Mouse (Mus musculus) heart, embryonic 11.5 days (tissue): Measurements from ENCODE around the gene Lgr6. TPM values are rescaled to one million over a fixed set of nuclear protein-coding genes. Genes with fewer than 3 reads are reported as not detected.
A peak's percentile ranks its signal among the peaks of the same experiment; 100 is the strongest.

Experiments used
- ATAC-seq: fragments of 200-750 bp; cut with Nextera tagmentation; replicated peaks from 2 replicates; pipeline ENCODE4 v1.8.0; 2017; ENCODE audit warnings: moderate library complexity; ENCODE audit not compliant: insufficient number of reproducible peaks, low FRiP score, low TSS enrichment
- H3K27ac ChIP-seq: fragments of 300-500 bp; sonication (generic); 2 replicates; pipeline ENCODE4 v1.5.1; 2014; ENCODE audit warnings: mild to moderate bottlenecking, low read depth, low read length
- H3K27me3 ChIP-seq: fragments of 300-500 bp; sonication (generic); 2 replicates; pipeline ENCODE4 v1.6.1; 2014; ENCODE audit warnings: mild to moderate bottlenecking, low read length, mixed read lengths; ENCODE audit not compliant: control insufficient read depth, insufficient read depth
- H3K36me3 ChIP-seq: fragments of 300-500 bp; sonication (generic); 2 replicates; pipeline ENCODE4 v1.6.1; 2014; ENCODE audit warnings: mild to moderate bottlenecking, low read length, moderate library complexity, mixed read lengths; ENCODE audit not compliant: control insufficient read depth, insufficient read depth
- H3K4me1 ChIP-seq: fragments of 300-500 bp; sonication (generic); 2 replicates; pipeline ENCODE4 v1.6.1; 2014; ENCODE audit warnings: low read length; ENCODE audit not compliant: control insufficient read depth, insufficient read depth
- H3K4me2 ChIP-seq: fragments of 300-500 bp; sonication (generic); 2 replicates; pipeline ENCODE4 v1.6.1; 2014; ENCODE audit warnings: mild to moderate bottlenecking, moderate library complexity
- H3K4me3 ChIP-seq: fragments of 300-500 bp; sonication (generic); 2 replicates; pipeline ENCODE4 v1.5.1; 2014; ENCODE audit warnings: low read depth, low read length
- H3K9ac ChIP-seq: fragments of 300-500 bp; sonication (generic); 2 replicates; pipeline ENCODE4 v1.6.1; 2014; ENCODE audit warnings: mild to moderate bottlenecking, low read depth, low read length, moderate library complexity
- H3K9me3 ChIP-seq: fragments of 300-500 bp; sonication (generic); replicated peaks from 2 replicates; pipeline ENCODE4 v1.6.1; 2016; ENCODE audit warnings: low read length; ENCODE audit not compliant: control insufficient read depth
- WGBS: fragments of 180-500 bp; shearing (Covaris S2); extraction: QIAGEN DNeasy Blood & Tissue Kit; methylation state at CpG from one replicate; pipeline ENCODE4 v1.1.7; 2014; ENCODE audit not compliant: insufficient replicate concordance; 5-methylcytosine and 5-hydroxymethylcytosine counted together
- polyA plus RNA-seq: library from polyadenylated mRNA; unstranded; fragments of >200 nt; fragmentation: Nextera tagmentation; extraction: Ambion mirVana; gene quantifications from 2 replicates; pipeline ENCODE4 v1.2.1, GENCODE M21; 2014

Gene Lgr6
- polyA plus RNA-seq, 1 experiment from 2014 or later: 1.4 TPM

DNA sequence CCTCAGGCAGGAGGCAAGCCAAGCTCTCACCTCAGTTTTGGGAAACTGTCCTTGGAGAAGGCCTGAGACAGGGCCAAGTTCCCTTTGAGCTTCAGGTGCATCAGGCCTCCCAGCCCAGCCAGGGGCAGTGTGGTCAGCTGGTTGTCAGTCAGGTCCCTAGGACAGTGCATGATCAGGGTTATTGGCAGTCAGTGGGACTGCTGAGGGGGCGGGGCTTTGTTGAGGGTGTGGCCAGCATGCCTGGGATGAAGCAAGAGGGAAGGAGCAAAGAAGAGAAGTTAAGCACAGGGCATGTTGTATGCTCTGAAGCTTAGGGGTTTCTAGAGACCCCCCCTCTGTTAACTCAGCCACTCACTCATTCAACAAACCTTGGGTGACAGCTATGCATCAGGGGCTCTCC is 109.1 kb downstream of the Lgr6 start:
- no peak for ATAC-seq
- H3K27me3 ChIP-seq: peaks cover 23% of the 10 kb centered on the region

DNA sequence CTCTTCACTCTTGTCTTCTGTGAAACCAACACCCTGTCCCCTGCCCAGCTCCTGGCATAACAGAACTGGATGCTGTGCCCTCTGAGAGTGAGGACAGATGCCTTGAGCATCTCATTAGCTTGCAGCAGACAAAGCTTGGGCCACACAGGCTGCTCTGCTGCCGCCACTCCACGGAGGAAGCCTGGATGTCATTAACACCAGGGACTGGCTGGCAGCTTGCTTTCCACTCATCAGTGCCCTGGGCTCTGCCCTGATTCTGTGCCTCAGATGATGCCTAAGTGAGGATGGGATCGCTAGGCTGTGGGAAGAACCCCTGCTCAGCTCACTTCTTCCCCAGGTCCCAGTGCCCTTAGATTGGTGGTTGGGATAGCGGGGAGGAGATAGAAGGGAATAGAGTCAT is 109.6 kb downstream of the Lgr6 start:
- Histone ChIP-seq H3K27me3 (peaks cover 24% of the 10 kb centered on the region), H3K9me3 (no peaks in the 10 kb centered on the region), H3K4me3 (no peak overlapping the region), H3K4me2 (no peak overlapping the region), H3K4me1 (peaks cover 4% of the 10 kb centered on the region; the same call in 1 of the 2 replicates), H3K36me3 (no peaks in the 10 kb centered on the region), H3K27ac (no peak overlapping the region), H3K9ac (no peak overlapping the region)
- WGBS: 58% methylated on average over 4 of the region's 4 CpGs
- no peak for ATAC-seq

More for the DNA sequence above, 109.1 kb downstream of the Lgr6 start:
- no peaks in the 10 kb centered on the region for H3K9me3 ChIP-seq
- no peak overlapping the region for H3K4me3 ChIP-seq
- no peak overlapping the region for H3K27ac ChIP-seq
- no peak overlapping the region for H3K9ac ChIP-seq
- 22% methylated on average over 1 of the region's 1 CpGs for WGBS
- H3K4me2 ChIP-seq: no peak overlapping the region
- H3K4me1 ChIP-seq: peaks cover 4% of the 10 kb centered on the region; the same call in 1 of the 2 replicates
- H3K36me3 ChIP-seq: no peaks in the 10 kb centered on the region

DNA sequence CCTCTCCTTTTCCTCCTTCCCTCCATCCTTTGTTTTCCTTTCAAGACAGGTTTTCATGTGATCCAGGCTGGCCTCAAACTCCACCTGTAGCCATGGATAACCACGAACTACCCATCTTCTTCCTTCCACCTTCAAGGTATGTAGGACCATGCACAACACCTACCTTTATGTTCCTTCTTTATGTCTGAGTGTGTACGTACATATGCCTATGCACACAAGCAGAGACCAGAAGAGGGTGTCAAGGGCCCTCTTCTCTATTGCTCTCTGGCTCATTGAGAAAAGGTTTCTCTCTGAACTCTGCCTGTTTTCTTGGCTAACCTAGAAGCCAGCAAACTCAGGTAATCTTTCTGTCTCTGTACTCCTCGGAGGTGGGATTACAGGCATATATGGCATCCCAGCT is 110.3 kb downstream of the Lgr6 start:
- Histone ChIP-seq H3K27ac (no peak overlapping the region), H3K4me3 (no peak overlapping the region), H3K27me3 (peaks cover 29% of the 10 kb centered on the region), H3K9ac (no peak overlapping the region), H3K4me2 (no peak overlapping the region), H3K4me1 (peaks cover 4% of the 10 kb centered on the region; the same call in 1 of the 2 replicates), H3K36me3 (no peaks in the 10 kb centered on the region), H3K9me3 (no peaks in the 10 kb centered on the region)
- 69% methylated on average over 3 of the region's 3 CpGs for WGBS
- ATAC-seq: no peak

DNA sequence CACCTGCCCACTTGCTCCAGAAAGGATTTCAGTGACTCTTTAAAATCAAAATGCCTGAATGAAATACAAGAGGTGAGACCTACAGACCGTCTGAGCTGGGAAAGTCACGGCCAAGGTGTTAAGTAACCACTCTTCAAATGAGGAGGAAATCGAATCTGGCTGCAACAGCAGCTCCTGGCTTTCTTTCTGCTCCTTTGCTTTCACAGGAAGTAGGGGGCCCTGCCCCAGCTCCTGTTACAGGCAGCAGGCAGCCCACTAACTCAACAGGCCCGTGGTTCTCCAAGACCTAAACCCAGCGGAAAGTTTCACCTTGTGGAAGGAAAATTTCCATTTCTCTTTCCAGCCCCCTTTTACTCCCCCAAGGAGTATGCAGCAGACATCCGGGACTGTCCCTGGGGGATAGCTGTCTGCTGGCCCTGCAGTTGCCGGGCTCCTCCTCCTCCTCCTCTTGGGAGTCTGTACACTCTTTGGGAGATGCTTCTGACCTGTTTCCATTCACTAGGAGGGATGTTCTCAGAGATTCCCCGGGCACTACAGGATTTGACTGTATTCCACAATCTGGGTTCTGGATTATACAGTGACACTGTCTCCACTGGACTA is 112.9 kb downstream of the Lgr6 start:
- no peak for ATAC-seq
- Histone ChIP-seq H3K27me3 (peaks cover 34% of the 10 kb centered on the region), H3K9ac (0 out of 2 replicates have a peak overlapping the region, but pooled peaks have one; percentile 22), H3K36me3 (no peaks in the 10 kb centered on the region), H3K4me2 (no peak overlapping the region), H3K27ac (0 out of 2 replicates have a peak overlapping the region, but pooled peaks have one; percentile 15), H3K4me1 (peaks cover 10% of the 10 kb centered on the region; the same call in 1 of the 2 replicates), H3K4me3 (no peak overlapping the region), H3K9me3 (no peaks in the 10 kb centered on the region)
- 31% methylated on average over 8 of the region's 8 CpGs for WGBS

DNA sequence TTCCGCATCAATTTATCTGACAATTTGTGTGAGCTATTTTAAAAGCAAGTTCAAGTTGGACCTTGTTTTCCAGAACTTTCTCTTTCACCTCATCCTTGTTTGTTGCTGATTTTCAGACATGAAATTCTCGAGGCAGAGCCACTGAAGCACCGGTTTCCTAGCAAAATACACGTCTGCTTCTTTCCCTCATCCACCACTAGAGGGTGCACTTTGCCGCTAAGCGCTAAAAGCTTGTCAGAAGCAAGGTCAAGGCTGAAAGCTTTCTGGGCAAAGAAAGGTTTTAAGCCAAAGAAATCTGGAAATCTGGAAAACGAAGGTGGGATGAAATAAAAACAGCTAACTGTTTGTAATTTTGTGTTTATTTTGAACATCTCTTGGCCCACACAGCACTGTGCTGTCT is 115.7 kb downstream of the Lgr6 start:
- ATAC-seq: no peak
- H3K4me1 ChIP-seq: peaks cover 10% of the 10 kb centered on the region; the same call in 1 of the 2 replicates
- no peak overlapping the region for H3K27ac ChIP-seq
- H3K9me3 ChIP-seq: no peaks in the 10 kb centered on the region
- 8% methylated on average over 7 of the region's 7 CpGs for WGBS
- H3K4me3 ChIP-seq: no peak overlapping the region
- peaks cover 19% of the 10 kb centered on the region for H3K27me3 ChIP-seq
- H3K36me3 ChIP-seq: no peaks in the 10 kb centered on the region
- H3K4me2 ChIP-seq: no peak overlapping the region
- no peak overlapping the region for H3K9ac ChIP-seq

DNA sequence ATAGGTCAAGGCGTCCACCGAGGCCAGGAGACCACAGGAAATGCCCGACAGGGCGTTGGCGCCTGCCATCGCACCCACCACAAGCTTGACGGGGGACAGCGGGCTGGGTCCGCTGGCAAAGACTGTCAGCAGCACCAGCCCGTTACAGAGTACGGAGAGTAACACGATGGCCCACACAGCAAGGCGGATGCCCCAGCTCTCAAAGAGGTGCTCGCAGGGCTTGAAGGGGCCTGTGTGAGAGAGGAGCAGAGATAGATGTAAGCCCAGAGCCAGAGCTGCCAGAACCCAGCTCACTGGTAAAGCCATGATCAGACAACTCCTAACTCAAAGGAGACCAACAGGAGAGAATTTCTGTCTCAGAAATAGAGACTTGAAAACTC is 117.1 kb downstream of the Lgr6 start:
- H3K9ac ChIP-seq: peak overlapping the region; percentile 39
- H3K27ac ChIP-seq: no peak overlapping the region
- H3K36me3 ChIP-seq: no peaks in the 10 kb centered on the region
- peak overlapping the region; percentile 37 for H3K4me3 ChIP-seq
- 0 out of 2 replicates have a peak, but pooled peaks have one; percentile 20 for ATAC-seq
- no peaks in the 10 kb centered on the region for H3K9me3 ChIP-seq
- WGBS: 5% methylated on average over 14 of the region's 14 CpGs
- peaks cover 19% of the 10 kb centered on the region for H3K27me3 ChIP-seq
- peak overlapping the region; percentile 89 for H3K4me2 ChIP-seq
- peaks cover 10% of the 10 kb centered on the region; the same call in 1 of the 2 replicates for H3K4me1 ChIP-seq

DNA sequence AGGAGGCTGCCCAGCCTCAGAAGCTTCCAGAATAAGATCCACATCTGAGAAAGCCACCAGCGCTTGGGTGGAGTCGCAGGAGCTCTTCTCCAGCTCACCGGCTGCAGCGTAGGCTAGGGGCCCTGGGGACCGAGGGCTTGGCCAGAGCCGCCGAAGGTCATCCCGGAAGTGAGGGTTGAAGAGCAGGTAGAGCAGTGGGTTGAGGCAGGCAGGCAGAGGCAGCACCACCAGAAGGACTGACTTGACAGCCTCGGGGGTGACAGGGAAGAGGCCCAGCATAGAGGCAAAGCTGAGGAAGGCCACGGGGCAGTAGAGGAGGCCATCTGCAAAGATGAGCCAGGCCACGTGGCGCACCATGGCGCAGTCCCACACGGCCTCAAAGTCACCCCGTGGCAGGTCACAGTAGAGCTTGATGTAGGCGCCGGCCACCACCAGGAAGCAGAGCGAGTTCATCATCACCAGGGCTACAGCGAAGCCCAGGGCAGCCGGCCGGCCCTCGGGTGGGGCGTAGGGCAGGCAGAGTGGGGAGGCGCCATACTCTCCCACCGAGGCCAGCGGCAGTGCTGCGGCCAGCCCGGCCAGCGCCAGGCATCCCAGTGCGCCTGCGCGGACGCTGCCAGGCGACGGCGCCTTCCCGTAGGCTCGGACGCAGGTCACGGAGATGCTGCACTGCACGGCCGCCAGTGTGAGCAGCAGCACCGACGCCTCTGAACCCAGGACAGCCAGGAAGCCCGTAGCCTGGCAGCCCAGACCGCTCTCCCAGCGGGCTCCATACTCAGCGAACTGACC is 117.7 kb downstream of the Lgr6 start:
- Histone ChIP-seq H3K36me3 (no peaks in the 10 kb centered on the region), H3K4me2 (peak overlapping the region; percentile 89), H3K9ac (peak overlapping the region; percentile 39), H3K27me3 (peaks cover 15% of the 10 kb centered on the region), H3K9me3 (no peaks in the 10 kb centered on the region), H3K4me1 (peaks cover 10% of the 10 kb centered on the region; the same call in 1 of the 2 replicates), H3K27ac (no peak overlapping the region), H3K4me3 (peak overlapping the region; percentile 37)
- 28% methylated on average over 48 of the region's 48 CpGs for WGBS
- ATAC-seq: peak; percentile 71

DNA sequence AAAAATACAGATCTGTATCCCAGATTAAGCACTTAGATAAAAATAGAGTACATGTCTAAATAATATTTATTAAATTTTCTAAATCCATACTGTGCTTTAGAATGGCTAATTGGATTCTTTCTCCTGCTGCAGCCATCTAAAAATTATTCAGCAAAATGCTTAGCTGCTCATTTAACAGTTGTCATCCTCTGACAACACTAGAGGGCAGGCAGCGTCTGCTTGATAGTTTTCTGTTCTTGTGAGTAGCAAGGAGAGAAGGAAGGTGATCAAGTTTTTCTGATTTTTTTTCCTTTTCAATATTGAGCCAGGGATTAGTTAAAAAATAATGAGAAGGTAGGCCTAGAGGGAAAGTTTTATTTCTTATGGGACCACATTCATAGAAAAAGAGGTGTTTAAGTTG is 132.2 kb downstream of the Lgr6 start:
- Histone ChIP-seq H3K4me3 (no peak overlapping the region), H3K4me2 (no peak overlapping the region), H3K36me3 (peaks cover 12% of the 10 kb centered on the region; the same call in 1 of the 2 replicates), H3K9me3 (no peaks in the 10 kb centered on the region), H3K27ac (no peak overlapping the region), H3K4me1 (no peaks in the 10 kb centered on the region), H3K9ac (no peak overlapping the region), H3K27me3 (no peaks in the 10 kb centered on the region)
- no peak for ATAC-seq
- WGBS: 79% methylated on average over 1 of the region's 1 CpGs
